In the genomic region with DNA sequence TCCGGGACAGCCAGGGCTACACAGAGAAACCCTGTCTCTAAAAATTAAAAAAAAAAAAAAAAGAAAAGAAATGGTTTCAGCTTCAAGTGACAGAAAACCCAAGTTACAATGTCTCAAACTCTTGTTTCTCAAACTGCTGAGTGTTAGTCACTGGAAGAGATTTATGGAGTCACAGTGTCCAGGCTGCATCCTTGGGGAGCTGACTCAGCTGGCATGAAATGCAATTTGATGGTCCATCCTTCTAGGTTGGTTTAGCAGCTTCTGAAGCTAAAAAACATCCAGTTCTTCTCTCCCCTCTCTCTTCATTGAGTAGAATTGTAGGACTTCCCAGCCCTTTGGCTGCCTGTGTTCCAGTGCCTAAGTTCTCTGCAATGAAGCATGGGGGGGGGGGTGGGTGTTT, we compare ENCODE assay signal across 8 mouse cellular contexts.
"Had no signal": no experiment of that assay in that cellular context is flagged by ENCODE, and none has a peak within 500 bp of the region (broad histone marks: within the 10 kb centered on the region; RNA-seq: fewer than 3 reads in every experiment).

No protein-coding gene starts in this region.

- DNase-seq: kidney, postnatal 14 days; layer of hippocampus, postnatal 36 days; lung, adult 18-20 months; retina, postnatal 1 day; right cerebral cortex, postnatal 4 days; spleen, adult 18-20 months; thymus, adult 18-20 months; thymus, postnatal 14 days had no signal
